Mouse (Mus musculus) Patski (cell line): ENCODE data around the gene Nabp2. TPM values are rescaled to one million over a fixed set of nuclear protein-coding genes. Genes with fewer than 3 reads are reported as not detected.

ENCODE experiments used
- ATAC-seq: fragments of 100-300 bp; one replicate; pipeline ENCODE4 v1.8.0; 2021
- CTCF ChIA-PET: fragments of 350-600 bp; sonication (Branson Sonifier 250); formaldehyde crosslinking; loops from one replicate; lab custom pipeline; 2022; ENCODE audit warnings: inconsistent platforms; lab: Charles Lee
- POLR2A ChIA-PET: fragments of 350-600 bp; sonication (Branson Sonifier 250); formaldehyde crosslinking; loops from one replicate; lab custom pipeline; 2022; ENCODE audit warnings: antibody characterized with exemption, inconsistent platforms; lab: Charles Lee
- DNase-seq: peaks from one replicate; pipeline ENCODE4 v3.0.0-alpha.2; 2011; ENCODE audit warnings: low read depth, low spot score
- H3K27me3 ChIP-seq: fragments of 371-371 bp; one replicate; pipeline ENCODE4 v1.5.1; 2021
- CTCF ChIP-seq: fragments of 100-300 bp; IDR thresholded peaks from one replicate; pipeline ENCODE4 v1.5.1; 2021
- in situ Hi-C: fragments of 300-500 bp; cut with MboI; formaldehyde crosslinking; loops from 3 replicates; pipeline ENCODE4 v1.11.1; 2018; ENCODE audit warnings: low pct_unique_long_range_greater_than_20kb, mixed read lengths
- polyA plus RNA-seq: library from polyadenylated mRNA; unstranded; gene quantifications from one replicate; pipeline ENCODE4 v1.2.3, GENCODE M21; 2021

Gene Nabp2
- polyA plus RNA-seq, 1 experiment from 2014 or later: 85.0 TPM

DNA sequence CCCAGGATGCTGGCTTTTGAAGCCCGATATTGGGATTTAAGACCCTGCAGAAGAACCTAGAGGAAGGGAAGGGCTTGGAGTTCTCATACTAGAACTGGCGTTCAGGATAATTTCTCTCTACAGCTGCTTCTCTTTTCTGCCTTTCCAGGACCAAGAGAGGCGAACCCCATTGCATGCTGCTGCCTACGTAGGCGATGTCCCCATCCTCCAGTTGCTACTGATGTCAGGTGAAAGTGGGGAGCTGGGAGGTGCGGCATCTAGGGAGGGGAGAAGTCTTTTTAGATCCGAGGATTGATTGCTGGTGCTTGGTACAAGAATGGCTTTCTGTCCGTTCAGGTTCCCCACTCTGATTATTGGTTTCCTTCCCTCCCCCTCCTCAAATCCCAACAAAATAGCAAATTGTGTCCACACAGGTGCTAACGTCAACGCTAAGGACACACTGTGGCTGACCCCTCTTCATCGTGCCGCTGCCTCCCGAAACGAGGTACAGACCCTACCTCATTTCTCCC lies 33.3 kb downstream of the Nabp2 start:
- H3K27me3 ChIP-seq: no peaks in the 10 kb centered on the region
- ATAC-seq (no peak), DNase-seq (no peak)
- ChIA-PET CTCF (interaction anchor here (1.1 to 1.8 kb wide), 3 partner anchors 9 to 73 kb away, joined by 4 read pairs; partner anchors contain the start of gene Coq10a), POLR2A (interaction anchor here (0.7 to 4.2 kb wide), 6 partner anchors 9 to 110 kb away, joined by 3 to 17 read pairs (median 4); partner anchors contain the start of gene Coq10a)
- in situ Hi-C loops: no loop called here
- no peak for TF ChIP-seq CTCF

DNA sequence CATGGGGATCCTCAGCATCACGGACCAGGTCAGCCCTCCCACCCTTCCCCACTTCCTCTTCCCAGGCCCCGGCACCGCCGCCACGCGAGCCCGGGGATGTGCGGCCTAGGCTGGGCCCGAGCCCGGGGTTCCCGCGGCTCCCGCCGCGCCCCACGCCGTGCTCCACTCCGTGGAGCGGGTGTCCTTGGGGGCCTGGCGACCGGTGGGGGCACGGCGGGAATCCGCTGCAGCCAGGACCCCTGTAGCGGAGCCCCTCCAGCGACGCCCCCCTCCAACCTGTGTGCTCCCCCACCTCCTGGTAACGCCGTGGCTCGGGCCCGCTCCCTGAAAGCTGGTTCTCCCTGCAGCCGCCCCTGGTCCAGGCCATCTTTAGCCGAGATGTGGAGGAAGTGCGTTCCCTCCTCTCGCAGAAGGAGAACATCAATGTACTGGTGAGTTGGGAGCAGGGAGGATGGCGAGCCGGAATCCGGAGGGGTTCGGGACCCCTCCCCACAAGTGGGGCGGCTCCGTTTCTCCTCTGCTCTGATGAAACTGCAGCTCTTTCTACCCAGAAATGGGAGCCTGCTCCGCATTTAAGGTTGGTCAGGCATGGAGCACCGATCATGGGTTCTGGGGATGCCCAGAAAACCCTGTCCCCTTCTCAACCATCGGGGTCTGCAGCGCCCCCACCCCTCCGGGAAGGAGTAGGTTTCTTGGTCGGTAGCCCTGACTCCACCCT lies 33.9 kb downstream of the Nabp2 start:
- DNase-seq: no peak
- peak; percentile 6 for ATAC-seq
- POLR2A ChIA-PET: interaction anchor here (0.7 to 4.2 kb wide), 8 partner anchors 9 to 110 kb away, joined by 3 to 17 read pairs (median 4); partner anchors contain the start of genes Coq10a and Cs
- TF ChIP-seq CTCF: no peak
- in situ Hi-C loops: no loop called here
- CTCF ChIA-PET: interaction anchor here (1.1 to 1.8 kb wide), 8 partner anchors 9 to 158 kb away, joined by 3 to 8 read pairs (median 4); partner anchors contain the start of genes Coq10a, Nabp2 and Rnf41
- H3K27me3 ChIP-seq: no peaks in the 10 kb centered on the region

DNA sequence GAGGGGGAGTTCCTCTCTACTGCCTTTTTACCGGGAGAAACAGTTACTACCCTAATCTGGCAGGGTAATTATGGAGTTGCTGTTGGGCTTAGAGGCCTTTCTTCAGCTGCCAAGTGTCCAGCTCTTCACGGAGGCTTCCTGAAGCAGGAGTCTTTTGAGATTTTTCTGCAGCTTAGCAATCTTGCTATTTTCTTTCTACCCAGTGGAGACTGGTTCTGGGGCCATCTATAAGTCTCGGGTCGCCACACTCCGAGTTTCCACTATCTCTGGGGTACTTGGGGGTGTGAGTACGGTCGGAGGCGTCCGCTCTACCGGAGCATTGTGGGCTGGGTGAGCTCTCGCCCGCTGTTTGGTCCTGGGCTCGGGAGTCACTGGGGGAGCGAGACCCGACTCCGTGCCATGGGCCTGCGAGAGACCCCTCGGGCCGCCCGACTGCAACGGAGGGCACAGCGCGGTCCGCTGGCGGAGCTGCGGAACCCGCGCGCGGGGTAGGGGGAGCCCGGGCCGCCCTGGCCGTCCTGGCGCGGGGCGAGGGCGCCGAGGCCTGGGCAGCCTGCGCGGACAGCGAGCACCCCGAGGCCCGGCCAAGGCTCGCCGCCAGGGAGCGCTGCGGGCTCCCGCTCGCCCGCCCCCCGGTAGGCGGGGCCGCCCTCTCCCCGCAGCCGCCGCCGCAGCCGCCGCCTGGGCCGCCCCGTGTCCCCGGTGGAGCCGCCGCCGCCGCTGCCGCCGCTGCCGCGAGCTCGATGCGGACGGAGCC lies 34.7 kb downstream of the Nabp2 start, which contains the start of gene Ankrd52:
Gene Ankrd52 (plus strand): TSS at position 661 of the 757 bp plus-strand sequence.
- no peaks in the 10 kb centered on the region for H3K27me3 ChIP-seq
- ATAC-seq (peak; percentile 86), DNase-seq (no peak)
- in situ Hi-C loops: no loop called here
- POLR2A ChIA-PET: interaction anchor here (0.9 to 4.2 kb wide), 8 partner anchors 8 to 111 kb away, joined by 3 to 17 read pairs (median 5); partner anchors contain the start of genes Coq10a, Cs, Nabp2 and Rnf41
- TF ChIP-seq CTCF: no peak
- CTCF ChIA-PET: interaction anchor here (0.7 to 1.8 kb wide), 8 partner anchors 8 to 159 kb away, joined by 3 to 8 read pairs (median 4); partner anchors contain the start of genes Coq10a, Esyt1, Nabp2 and Rnf41

DNA sequence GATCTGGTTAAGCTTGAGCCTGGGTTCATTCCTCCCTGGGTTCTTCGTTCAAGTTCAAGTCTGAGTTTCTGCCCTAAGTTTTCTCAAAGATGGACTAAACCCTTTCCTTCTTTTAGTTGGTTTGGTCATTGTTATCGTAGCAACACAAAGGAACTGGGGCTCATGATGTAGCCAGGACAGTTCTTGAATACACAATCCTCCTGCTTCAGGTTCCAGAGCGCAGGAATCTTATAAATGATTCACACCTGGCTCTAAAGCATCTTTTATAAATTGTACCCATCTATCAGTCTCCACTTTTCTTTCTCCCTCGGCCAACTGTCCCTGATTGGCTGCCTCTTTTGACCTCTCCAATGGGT lies 35.2 kb downstream of the Nabp2 start:
- CTCF ChIA-PET: interaction anchor here (0.7 to 1.8 kb wide), 8 partner anchors 13 to 159 kb away, joined by 3 to 8 read pairs (median 4); partner anchors contain the start of genes Esyt1, Nabp2 and Rnf41
- TF ChIP-seq CTCF: no peak
- DNase-seq (no peak), ATAC-seq (no peak)
- in situ Hi-C loops: no loop called here
- H3K27me3 ChIP-seq: no peaks in the 10 kb centered on the region
- POLR2A ChIA-PET: interaction anchor here (0.7 to 4.2 kb wide), 5 partner anchors 8 to 81 kb away, joined by 3 to 17 read pairs (median 6); partner anchors contain the start of genes Coq10a, Cs, Nabp2 and Rnf41

DNA sequence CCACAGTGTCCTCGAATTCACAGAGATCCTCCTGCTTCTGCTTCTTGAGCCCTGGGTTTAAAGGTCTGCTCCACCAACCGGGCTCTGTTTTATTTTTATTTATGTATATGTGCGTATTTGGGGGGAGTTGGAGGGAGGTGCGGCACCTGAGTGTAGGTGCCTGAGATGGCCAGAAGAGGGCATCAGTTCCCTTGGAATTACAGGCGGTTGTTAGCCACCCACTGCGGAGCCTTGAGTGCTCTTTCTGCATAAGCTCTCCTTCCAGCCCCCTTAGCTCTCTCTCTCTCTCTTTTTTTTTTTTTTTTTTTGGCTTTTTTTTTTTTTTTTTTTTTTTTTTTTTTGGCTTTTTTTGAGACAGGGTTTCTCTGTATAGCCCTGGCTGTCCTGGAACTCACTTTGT lies 36.9 kb downstream of the Nabp2 start:
- ChIA-PET CTCF (interaction anchor here (1.4 to 1.8 kb wide), 3 partner anchors 9 to 28 kb away, joined by 3 to 4 read pairs (median 4); no protein-coding TSS in a partner anchor), POLR2A (interaction anchor here (0.6 to 1.6 kb wide), 2 partner anchors 14 to 59 kb away, joined by 3 to 5 read pairs; no protein-coding TSS in a partner anchor)
- no peaks in the 10 kb centered on the region for H3K27me3 ChIP-seq
- DNase-seq (no peak), ATAC-seq (no peak)
- in situ Hi-C loops: no loop called here
- no peak for TF ChIP-seq CTCF

DNA sequence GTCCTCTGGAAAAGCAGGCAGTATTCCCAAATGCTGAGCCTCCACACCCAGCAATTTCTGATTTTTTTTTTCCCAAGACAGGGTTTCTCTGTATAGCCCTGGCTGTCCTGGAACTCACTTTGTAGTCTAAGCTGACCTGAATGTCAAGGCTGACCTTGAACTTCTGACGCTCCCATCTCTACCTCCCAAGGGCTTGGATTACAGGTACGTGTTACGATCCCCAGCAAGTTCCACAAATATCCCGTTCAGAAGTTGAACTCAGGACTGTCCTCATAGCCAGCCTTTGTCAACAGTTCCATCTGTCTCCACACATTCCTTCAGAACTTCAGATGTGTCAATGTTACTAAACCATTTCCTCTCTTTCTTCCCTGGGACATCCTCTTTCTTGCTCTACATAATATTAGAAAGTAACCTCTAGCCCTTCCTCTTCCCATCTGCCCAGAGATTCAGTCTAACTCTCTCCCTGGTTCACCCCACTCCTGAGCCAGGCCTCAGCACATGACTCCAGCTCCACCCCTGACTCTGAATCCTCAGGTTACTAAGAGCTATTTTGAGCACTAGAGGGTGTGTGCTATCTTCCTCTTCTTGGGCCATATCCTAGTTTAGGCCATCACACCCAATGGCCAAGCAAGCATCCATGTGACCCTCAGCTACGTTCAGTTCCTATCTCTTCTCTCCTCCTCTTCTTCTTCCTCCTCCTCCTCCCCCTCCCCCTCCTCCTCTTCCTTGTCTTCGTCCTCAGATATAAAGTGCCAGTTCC lies 38.1 kb downstream of the Nabp2 start:
- no peak for TF ChIP-seq CTCF
- no peaks in the 10 kb centered on the region for H3K27me3 ChIP-seq
- in situ Hi-C loops: no loop called here
- ChIA-PET CTCF (no interaction called here), POLR2A (interaction anchor here (1.6 kb wide), 1 partner anchor 13 kb away, joined by 5 read pairs; no protein-coding TSS in a partner anchor)
- DNase-seq (no peak), ATAC-seq (no peak)

DNA sequence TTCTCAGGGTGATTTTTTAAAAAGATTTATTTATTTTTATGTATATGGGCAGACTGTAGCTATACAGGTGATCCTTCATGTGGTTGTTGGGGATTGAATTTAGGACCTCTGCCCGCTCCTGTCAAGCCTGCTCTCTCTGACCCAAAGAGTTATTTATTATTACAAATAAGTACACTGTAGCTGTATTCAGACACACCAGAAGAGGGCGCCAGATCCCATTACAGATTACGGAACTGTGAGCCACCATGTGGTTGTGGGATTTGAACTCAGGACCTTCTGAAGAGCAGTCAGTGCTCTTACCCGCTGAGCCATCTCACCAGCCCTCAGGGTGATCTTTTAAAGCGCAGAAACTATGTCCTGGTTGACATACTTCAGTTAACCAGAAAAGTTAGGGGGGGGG lies 39.1 kb downstream of the Nabp2 start:
- in situ Hi-C loops: no loop called here

DNA sequence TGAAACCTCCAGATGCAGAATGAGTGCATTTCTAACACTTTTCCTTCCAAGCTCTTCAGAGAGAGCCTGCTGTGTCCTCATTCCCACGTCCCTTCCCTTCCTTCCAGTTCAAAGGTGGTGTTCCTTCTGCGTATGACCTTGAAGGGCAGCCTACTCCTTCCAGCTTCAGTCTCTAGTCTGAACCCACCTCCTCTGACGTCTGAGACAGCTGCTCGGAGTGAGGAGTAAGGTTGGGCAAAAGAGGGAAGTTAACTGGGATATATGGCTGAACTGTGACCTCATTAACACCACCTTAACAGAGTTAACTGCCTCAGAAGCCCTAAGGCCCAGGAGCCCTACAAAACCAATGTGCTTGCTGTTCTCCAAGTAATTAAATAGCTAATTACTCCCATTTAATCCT lies 40.7 kb downstream of the Nabp2 start:
- POLR2A ChIA-PET: no interaction called here
- H3K27me3 ChIP-seq: no peaks in the 10 kb centered on the region
- in situ Hi-C loops: no loop called here
- ATAC-seq: no peak
- no peak for DNase-seq
- CTCF ChIA-PET: interaction anchor here (0.9 kb wide), 1 partner anchor 9 kb away, joined by 3 read pairs; no protein-coding TSS in a partner anchor
- no peak for TF ChIP-seq CTCF

More for the DNA sequence above, 39.1 kb downstream of the Nabp2 start:
- no peaks in the 10 kb centered on the region for H3K27me3 ChIP-seq
- no peak for TF ChIP-seq CTCF
- DNase-seq: no peak
- ChIA-PET CTCF (no interaction called here), POLR2A (no interaction called here)
- no peak for ATAC-seq

DNA sequence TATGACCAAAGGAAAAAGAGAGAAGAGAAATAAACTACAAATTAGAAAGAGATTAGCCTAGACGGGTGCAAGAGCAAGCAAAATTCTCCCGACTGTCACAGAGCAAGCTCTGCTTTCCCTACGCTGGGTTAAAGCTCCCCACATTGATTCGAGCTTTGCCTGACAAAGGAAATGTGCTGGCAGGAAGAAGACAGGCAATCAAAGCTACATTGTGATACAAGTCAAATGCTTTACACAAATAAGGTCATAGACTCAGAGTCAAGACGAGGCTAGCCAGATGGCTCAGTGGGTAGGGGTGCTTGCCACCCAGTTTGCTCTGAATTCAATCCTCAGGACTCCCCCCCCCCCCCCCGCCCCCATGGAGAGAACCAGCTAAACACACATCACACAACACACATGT lies 41.3 kb downstream of the Nabp2 start:
- ChIA-PET CTCF (interaction anchor here (0.9 to 1.6 kb wide), 2 partner anchors 8 to 9 kb away, joined by 3 read pairs; no protein-coding TSS in a partner anchor), POLR2A (interaction anchor here (2.2 to 4.1 kb wide), 3 partner anchors 7 to 41 kb away, joined by 7 to 17 read pairs (median 9); partner anchors contain the start of genes Ankrd52, Cs, Nabp2 and Rnf41)
- in situ Hi-C loops: no loop called here
- no peak for ATAC-seq
- DNase-seq: no peak
- no peaks in the 10 kb centered on the region for H3K27me3 ChIP-seq
- no peak for TF ChIP-seq CTCF
